Mouse (Mus musculus) kidney, postnatal 14 days (tissue): ENCODE results near the gene Mindy2.

Experiments
- DNase-seq: peaks from one replicate; pipeline ENCODE4 v3.0.0; 2022; ENCODE audit warnings: mixed read lengths

Gene Mindy2

GRCm38 (mm10) chr9:70657013-70657967, at the start of gene Mindy2:
Gene Mindy2 (minus strand): TSS chr9:70657174.
- peak; percentile 99 for DNase-seq

- no peak for DNase-seq
These were observed 49.5 kb upstream of the Mindy2 start for GRCm38 (mm10) chr9:70706444-70706843.

GRCm38 (mm10) chr9:70703597-70704203, 46.7 kb upstream of the Mindy2 start:
- no peak for DNase-seq

- no peak for DNase-seq
These were observed 41.1 kb upstream of the Mindy2 start for GRCm38 (mm10) chr9:70698090-70698489.

- no peak for DNase-seq
These were observed 38.7 kb upstream of the Mindy2 start for GRCm38 (mm10) chr9:70695723-70696122.

GRCm38 (mm10) chr9:70691772-70692693, 35.1 kb upstream of the Mindy2 start:
- DNase-seq = no peak

GRCm38 (mm10) chr9:70690579-70690978, 33.6 kb upstream of the Mindy2 start:
- no peak for DNase-seq

GRCm38 (mm10) chr9:70689926-70690325, 33.0 kb upstream of the Mindy2 start:
- no peak for DNase-seq

GRCm38 (mm10) chr9:70688301-70688968, 31.5 kb upstream of the Mindy2 start:
- DNase-seq = no peak

GRCm38 (mm10) chr9:70682202-70682601, 25.2 kb upstream of the Mindy2 start:
- DNase-seq = no peak

- peak; percentile 63 for DNase-seq
These were observed 22.4 kb upstream of the Mindy2 start for GRCm38 (mm10) chr9:70679132-70680091.

- DNase-seq = peak; percentile 99
These were observed 21.7 kb upstream of the Mindy2 start, which contains the start of gene Adam10 for GRCm38 (mm10) chr9:70678682-70679131. Gene Adam10 (plus strand): TSS chr9:70678997.

- DNase-seq = no peak
These were observed 19.0 kb upstream of the Mindy2 start for GRCm38 (mm10) chr9:70675961-70676360.

GRCm38 (mm10) chr9:70675117-70675516, 18.1 kb upstream of the Mindy2 start:
- DNase-seq = no peak

GRCm38 (mm10) chr9:70673656-70674055, 16.7 kb upstream of the Mindy2 start:
- no peak for DNase-seq

GRCm38 (mm10) chr9:70671772-70672579, 15.0 kb upstream of the Mindy2 start:
- peak; percentile 56 for DNase-seq

GRCm38 (mm10) chr9:70671278-70671677, 14.3 kb upstream of the Mindy2 start:
- no peak for DNase-seq

- DNase-seq = no peak
These were observed 13.4 kb upstream of the Mindy2 start for GRCm38 (mm10) chr9:70670381-70670780.

GRCm38 (mm10) chr9:70669197-70669596, 12.2 kb upstream of the Mindy2 start:
- DNase-seq = no peak

GRCm38 (mm10) chr9:70668048-70668447, 11.1 kb upstream of the Mindy2 start:
- no peak for DNase-seq
